Mouse (Mus musculus): ENCODE data around the gene Tbx1.

GRCm38 (mm10) chr16:18568599-18568998, 21.9 kb downstream of the Tbx1 start:
- TF ChIP-seq CTCF (IDR thresholded peaks at IDR 0.05) (no peak), EP300 (IDR thresholded peaks at IDR 0.05) (no peak)

Measured in lung, postnatal 0 days (tissue).